Mouse (Mus musculus) MEL (cell line): ENCODE results near the gene Tec. TPM values are rescaled to one million over a fixed set of nuclear protein-coding genes. Genes with fewer than 3 reads are reported as not detected.

ENCODE experiments used
- DNase-seq: peaks from one replicate; pipeline ENCODE4 v3.0.0; 2011; ENCODE audit warnings: low read depth, low spot score
- H3K27ac ChIP-seq: 2 replicates; pipeline ENCODE4 v1.5.1; 2012; ENCODE audit warnings: low read depth, mild to moderate bottlenecking, control low read depth, low read length, moderate library complexity; ENCODE audit not compliant: control insufficient read depth
- H3K27me3 ChIP-seq, 2 experiments: fragments of 150-350 bp in 1 of 2; sonication (generic) in 1 of 2; 2 replicates each; pipeline ENCODE4 v1.6.1; 2012; ENCODE audit warnings: low read length in 2 of 2, mild to moderate bottlenecking in 2 of 2, improper control_type of control experiment in 1 of 2, moderate library complexity in 1 of 2; ENCODE audit not compliant: insufficient read depth in 2 of 2, control insufficient read depth in 1 of 2
- H3K36me3 ChIP-seq, 2 experiments: 2 replicates each; pipeline ENCODE4 v1.6.1; 2012 to 2014; ENCODE audit warnings: low read length in 2 of 2, improper control_type of control experiment in 1 of 2, inconsistent platforms in 1 of 2, mild to moderate bottlenecking in 1 of 2; ENCODE audit not compliant: insufficient read depth in 2 of 2, control insufficient read depth in 1 of 2
- H3K4me1 ChIP-seq, 2 experiments: fragments of 150-350 bp in 1 of 2; sonication (generic) in 1 of 2; 2 replicates each; pipeline ENCODE4 v1.6.1; 2012; ENCODE audit warnings: low read length in 2 of 2, improper control_type of control experiment in 1 of 2, mild to moderate bottlenecking in 1 of 2; ENCODE audit not compliant: insufficient read depth in 2 of 2, control insufficient read depth in 1 of 2
- H3K4me3 ChIP-seq, 2 experiments: fragments of 150-350 bp in 1 of 2; sonication (generic) in 1 of 2; 2 replicates each; pipeline ENCODE4 v1.5.1; 2012; ENCODE audit warnings: low read depth in 2 of 2, low read length in 2 of 2, mild to moderate bottlenecking in 2 of 2, moderate library complexity in 2 of 2, control low read depth in 1 of 2, improper control_type of control experiment in 1 of 2; ENCODE audit not compliant: control insufficient read depth in 1 of 2, insufficient read depth in 1 of 2
- H3K79me2 ChIP-seq: 2 replicates; pipeline ENCODE4 v1.6.1; 2012; ENCODE audit warnings: mild to moderate bottlenecking, low read length, moderate library complexity; ENCODE audit not compliant: control insufficient read depth, poor library complexity, insufficient read depth
- H3K9ac ChIP-seq: 2 replicates; pipeline ENCODE4 v1.6.1; 2012; ENCODE audit warnings: low read depth, mild to moderate bottlenecking, control low read depth, low read length, moderate library complexity; ENCODE audit not compliant: control insufficient read depth, poor library complexity, severe bottlenecking
- H3K9me3 ChIP-seq: fragments of 150-350 bp; sonication (generic); replicated peaks from 2 replicates; pipeline ENCODE4 v1.6.1; 2012; ENCODE audit warnings: mild to moderate bottlenecking, low read length, improper control_type of control experiment, moderate library complexity; ENCODE audit not compliant: insufficient read depth
- CHD1 ChIP-seq: IDR thresholded peaks from 2 replicates; pipeline ENCODE4 v1.6.1; 2012; ENCODE audit warnings: low read depth, mild to moderate bottlenecking, inconsistent platforms, low read length, improper control_type of control experiment
- ETS1 ChIP-seq: IDR thresholded peaks from 2 replicates; pipeline ENCODE4 v1.6.1; 2012; ENCODE audit warnings: low read depth, mild to moderate bottlenecking, inconsistent platforms, low read length, improper control_type of control experiment, moderate library complexity
- MAFK ChIP-seq: IDR thresholded peaks from 2 replicates; pipeline ENCODE4 v1.6.1; 2011; ENCODE audit warnings: low read depth, mild to moderate bottlenecking, low read length, improper control_type of control experiment, borderline replicate concordance
- MXI1 ChIP-seq: IDR thresholded peaks from 2 replicates; pipeline ENCODE4 v1.6.1; 2011; ENCODE audit warnings: mild to moderate bottlenecking, low read depth, low read length, improper control_type of control experiment
- MYB ChIP-seq: IDR thresholded peaks from 2 replicates; pipeline ENCODE4 v1.6.1; 2011; ENCODE audit warnings: mild to moderate bottlenecking, low read depth, low read length, improper control_type of control experiment
- MYC ChIP-seq: IDR thresholded peaks from 2 replicates; pipeline ENCODE4 v1.6.1; 2011; ENCODE audit warnings: low read depth, mild to moderate bottlenecking, low read length, improper control_type of control experiment, moderate library complexity
- NRF1 ChIP-seq: IDR thresholded peaks from 2 replicates; pipeline ENCODE4 v1.6.1; 2014; ENCODE audit warnings: low read depth, mild to moderate bottlenecking, inconsistent platforms, low read length, improper control_type of control experiment, moderate library complexity; ENCODE audit not compliant: poor library complexity, insufficient read depth, severe bottlenecking
- POLR2A ChIP-seq, 2 experiments: IDR thresholded peaks; 2 replicates each; pipeline ENCODE4 v1.6.1; 2011 to 2012; ENCODE audit warnings: low read length in 2 of 2, mild to moderate bottlenecking in 2 of 2, control low read depth in 1 of 2, improper control_type of control experiment in 1 of 2, low read depth in 1 of 2, moderate library complexity in 1 of 2; ENCODE audit not compliant: control insufficient read depth in 1 of 2, insufficient read depth in 1 of 2, poor library complexity in 1 of 2
- POLR2AphosphoS2 ChIP-seq: IDR thresholded peaks from 2 replicates; pipeline ENCODE4 v1.6.1; 2011; ENCODE audit warnings: low read length, improper control_type of control experiment
- SMC3 ChIP-seq: IDR thresholded peaks from 2 replicates; pipeline ENCODE4 v1.6.1; 2011; ENCODE audit warnings: low read depth, low read length, improper control_type of control experiment
- TAL1 ChIP-seq: IDR thresholded peaks from 2 replicates; pipeline ENCODE4 v1.6.1; 2012; ENCODE audit warnings: mild to moderate bottlenecking, inconsistent platforms, low read length, moderate library complexity, mixed read lengths
- TBP ChIP-seq: IDR thresholded peaks from 2 replicates; pipeline ENCODE4 v1.8.0; 2011; ENCODE audit warnings: low read depth, low read length, improper control_type of control experiment
- TCF12 ChIP-seq: IDR thresholded peaks from 2 replicates; pipeline ENCODE4 v1.6.1; 2014; ENCODE audit warnings: low read depth, mild to moderate bottlenecking, inconsistent platforms, low read length, improper control_type of control experiment, moderate library complexity
- UBTF ChIP-seq: IDR thresholded peaks from 2 replicates; pipeline ENCODE4 v1.6.1; 2012; ENCODE audit warnings: low read depth, mild to moderate bottlenecking, inconsistent platforms, low read length, improper control_type of control experiment, moderate library complexity, borderline replicate concordance; ENCODE audit not compliant: insufficient read depth
- USF1 ChIP-seq: IDR thresholded peaks from 2 replicates; pipeline ENCODE4 v1.6.1; 2014; ENCODE audit warnings: low read depth, mild to moderate bottlenecking, inconsistent platforms, low read length, improper control_type of control experiment, moderate library complexity
- ZKSCAN1 ChIP-seq: IDR thresholded peaks from 2 replicates; pipeline ENCODE4 v1.6.1; 2012; ENCODE audit warnings: low read depth, mild to moderate bottlenecking, inconsistent platforms, low read length, improper control_type of control experiment, moderate library complexity
- ZMIZ1 ChIP-seq: IDR thresholded peaks from 2 replicates; pipeline ENCODE4 v1.6.1; 2012; ENCODE audit warnings: low read depth, mild to moderate bottlenecking, inconsistent platforms, low read length, improper control_type of control experiment, moderate library complexity
- ZNF384 ChIP-seq: IDR thresholded peaks from 2 replicates; pipeline ENCODE4 v1.6.1; 2012; ENCODE audit warnings: low read depth, mild to moderate bottlenecking, inconsistent platforms, low read length, improper control_type of control experiment
- polyA plus RNA-seq, 2 experiments: library from polyadenylated mRNA; stranded (reverse) in 1 of 2; unstranded in 1 of 2; fragments of >175 nt in 1 of 2; fragments of >200 nt in 1 of 2; gene quantifications; 2 replicates each; pipeline versions ENCODE4 v1.2.1 to v1.2.4; 2012; ENCODE audit warnings: low replicate concordance in 2 of 2, low read depth in 1 of 2; ENCODE audit not compliant: insufficient read length in 2 of 2, insufficient read depth in 1 of 2, missing spikeins in 1 of 2
- total RNA-seq: library from RNA; depleted of rRNA; stranded (reverse); fragments of 300-350 nt; gene quantifications from 2 replicates; pipeline ENCODE4 v1.2.3, GENCODE M21; 2012

Gene Tec
- total and polyA plus RNA-seq, 3 experiments = 44.8 to 61.1 TPM; not detected in 1

DNA sequence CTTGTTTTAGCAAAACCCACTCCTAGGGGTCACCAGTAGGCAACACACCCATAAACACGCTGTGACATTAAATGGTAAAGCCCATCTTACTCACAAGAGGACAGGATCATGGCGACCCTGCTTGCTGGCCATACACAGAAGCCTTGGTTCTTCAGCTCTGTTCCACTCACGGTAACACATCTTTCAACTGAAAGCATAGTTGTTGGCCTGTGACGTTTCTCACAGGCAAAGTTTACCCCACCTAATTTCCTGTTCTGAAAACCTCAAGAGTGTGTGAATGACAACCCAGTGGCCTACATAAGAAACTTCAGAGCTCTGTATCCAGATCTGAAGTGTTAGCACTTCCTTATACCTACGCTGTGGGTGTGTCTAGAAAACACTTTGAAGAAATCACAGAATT is 115.7 kb downstream of the Tec start, which contains the start of gene Txk:
Gene Txk, minus strand, starts transcription at position 193 of the 400 bp plus-strand sequence.
- no peaks in the 10 kb centered on the region for H3K27me3 ChIP-seq
- 0 out of 4 replicates have a peak, but pooled peaks of 1 of the 2 experiments have one; percentile 21 for TF ChIP-seq POLR2A (IDR thresholded peaks at IDR 0.05; ENCODE audit: control insufficient read depth in 1 of 2, insufficient read depth in 1 of 2, low read depth in 1 of 2, low read length in 2 of 2, poor library complexity in 1 of 2)
- no peak for TF ChIP-seq MYC
- TF ChIP-seq, all 39 proteins: peak for 1
- H3K4me1 ChIP-seq = peaks cover 0 to 6% of the 10 kb centered on the region in 2 experiments; a peak in 3 of 4 replicates
- DNase-seq = no peak
- H3K27ac ChIP-seq = no peak within 1 kb of the TSS
- H3K9me3 ChIP-seq = no peaks in the 10 kb centered on the region
- H3K79me2 ChIP-seq = no peaks in the 10 kb centered on the region
- peaks cover 2 to 8% of the 10 kb centered on the region in 2 experiments; a peak in 3 of 4 replicates for H3K36me3 ChIP-seq
- no peak within 1 kb of the TSS for H3K4me3 ChIP-seq
- no peak within 1 kb of the TSS for H3K9ac ChIP-seq

GRCm38 (mm10) chr5:72751056-72751758 is 117.1 kb downstream of the Tec start:
- no peak for DNase-seq

GRCm38 (mm10) chr5:72750226-72750625 is 118.1 kb downstream of the Tec start:
- Histone ChIP-seq H3K4me3 (no peak overlapping the region), H3K9ac (no peak overlapping the region), H3K27me3 (no peaks in the 10 kb centered on the region), H3K9me3 (no peaks in the 10 kb centered on the region), H3K4me1 (peaks cover 0 to 6% of the 10 kb centered on the region in 2 experiments; a peak in 3 of 4 replicates), H3K79me2 (no peaks in the 10 kb centered on the region), H3K27ac (no peak overlapping the region), H3K36me3 (peaks cover 2% of the 10 kb centered on the region in 2 experiments; a peak in 2 of 4 replicates)
- DNase-seq = no peak
- TF ChIP-seq TAL1 (no peak), MXI1 (no peak), USF1 (no peak), ZKSCAN1 (no peak), UBTF (no peak), MYB (no peak), ZMIZ1 (no peak), TCF12 (no peak), POLR2AphosphoS2 (no peak), CHD1 (no peak), ETS1 (no peak), MAFK (no peak), NRF1 (no peak), TBP (no peak)

More at GRCm38 (mm10) chr5:72751056-72751758, 117.1 kb downstream of the Tec start:
- no peak for TF ChIP-seq MYB
- no peak for TF ChIP-seq ZNF384
- peak; percentile 16; the same call in 1 of the 2 replicates for TF ChIP-seq POLR2AphosphoS2
- TF ChIP-seq SMC3 = no peak
- TF ChIP-seq, all 39 proteins: peak for 1
- Histone ChIP-seq H3K4me1 (peaks cover 0 to 6% of the 10 kb centered on the region in 2 experiments; a peak in 3 of 4 replicates), H3K27ac (no peak overlapping the region), H3K36me3 (peaks cover 2 to 6% of the 10 kb centered on the region in 2 experiments; a peak in 3 of 4 replicates), H3K9ac (no peak overlapping the region), H3K9me3 (no peaks in the 10 kb centered on the region), H3K4me3 (no peak overlapping the region), H3K27me3 (no peaks in the 10 kb centered on the region), H3K79me2 (no peaks in the 10 kb centered on the region)
